Mouse (Mus musculus) splenic B cell, adult 2 months (primary cell): ENCODE measurements around the gene Cyp2f2.

ENCODE experiments used
- DNase-seq: peaks from one replicate; pipeline ENCODE4 v3.0.0-alpha.2; 2011; ENCODE audit warnings: low read depth, low spot score
- H3K27me3 ChIP-seq: 2 replicates; pipeline ENCODE4 v1.6.1; 2012; ENCODE audit warnings: mild to moderate bottlenecking, low read length, moderate library complexity, mixed read lengths; ENCODE audit not compliant: control insufficient read depth, poor library complexity, insufficient read depth, severe bottlenecking
- H3K36me3 ChIP-seq: 2 replicates; pipeline ENCODE4 v1.6.1; 2012; ENCODE audit warnings: mild to moderate bottlenecking, low read length, moderate library complexity, mixed read lengths; ENCODE audit not compliant: control insufficient read depth, poor library complexity, insufficient read depth, severe bottlenecking

Cyp2f2 gene

GRCm38 (mm10) chr7:27180036-27180435 lies 60.3 kb downstream of the Cyp2f2 start:
- Histone ChIP-seq H3K36me3 (peaks cover under 1% of the 10 kb centered on the region; the same call in 1 of the 2 replicates), H3K27me3 (no peaks in the 10 kb centered on the region)
- DNase-seq = no peak

DNA sequence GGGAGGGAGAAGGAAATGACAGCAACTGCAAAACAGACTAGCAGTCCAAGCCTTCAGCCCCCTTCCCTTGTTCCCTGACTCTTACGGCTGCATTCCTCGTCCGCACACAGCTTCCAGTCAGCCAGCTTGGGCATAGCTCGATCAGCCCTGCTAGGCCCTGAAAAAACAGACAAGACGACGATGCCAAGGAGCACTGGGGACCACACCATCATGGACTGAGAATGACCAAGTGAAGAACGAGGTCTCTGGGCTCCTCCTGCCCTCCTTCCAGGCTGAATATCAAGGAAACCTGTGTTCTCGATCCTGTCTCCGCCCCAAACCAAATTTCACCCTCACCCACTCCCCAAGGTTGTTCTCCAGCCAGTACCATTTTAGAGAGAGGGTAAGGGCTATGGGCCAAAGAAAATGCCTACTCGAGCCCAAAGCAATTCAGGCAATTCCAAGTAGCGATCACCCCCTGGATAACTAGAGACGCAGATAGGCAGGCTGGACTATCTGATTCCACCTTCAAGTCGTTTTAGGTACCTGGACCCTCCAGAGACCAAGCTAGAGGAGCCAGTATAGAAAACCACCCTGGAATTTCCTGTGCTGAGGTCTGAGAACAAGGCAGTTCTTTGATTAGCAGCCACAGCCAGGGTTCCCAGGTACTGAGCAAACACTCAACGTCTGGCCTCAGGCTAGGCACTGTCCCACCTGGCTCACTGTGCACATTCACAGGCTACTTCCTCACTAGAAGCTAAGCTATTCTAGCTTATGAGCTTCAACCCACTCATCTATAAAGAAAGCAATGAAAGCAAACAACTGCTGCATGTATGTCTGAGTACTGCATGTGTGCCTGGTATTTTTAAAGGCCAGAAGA lies 61.4 kb downstream of the Cyp2f2 start, which contains the start of the genes Gm21983 and Mia:
TSS of gene Gm21983 (minus strand) at position 250 of the 859 bp plus-strand sequence.
TSS of gene Mia (minus strand) at position 321 of the 859 bp plus-strand sequence.
- no peaks in the 10 kb centered on the region; the same call in none of the 2 replicates for H3K36me3 ChIP-seq
- no peaks in the 10 kb centered on the region for H3K27me3 ChIP-seq
- DNase-seq = no peak

GRCm38 (mm10) chr7:27182498-27182897 lies 62.8 kb downstream of the Cyp2f2 start:
- Histone ChIP-seq H3K27me3 (no peaks in the 10 kb centered on the region), H3K36me3 (peaks cover 3% of the 10 kb centered on the region)
- no peak for DNase-seq
